Mouse (Mus musculus) cerebellum, adult 11-12 months (tissue): ENCODE data around the gene Acox1.
A peak's percentile ranks its signal among the peaks of the same experiment; 100 is the strongest.

Source experiments
- DNase-seq: peaks from one replicate; pipeline ENCODE4 v3.0.0; 2022

Acox1 gene

DNA sequence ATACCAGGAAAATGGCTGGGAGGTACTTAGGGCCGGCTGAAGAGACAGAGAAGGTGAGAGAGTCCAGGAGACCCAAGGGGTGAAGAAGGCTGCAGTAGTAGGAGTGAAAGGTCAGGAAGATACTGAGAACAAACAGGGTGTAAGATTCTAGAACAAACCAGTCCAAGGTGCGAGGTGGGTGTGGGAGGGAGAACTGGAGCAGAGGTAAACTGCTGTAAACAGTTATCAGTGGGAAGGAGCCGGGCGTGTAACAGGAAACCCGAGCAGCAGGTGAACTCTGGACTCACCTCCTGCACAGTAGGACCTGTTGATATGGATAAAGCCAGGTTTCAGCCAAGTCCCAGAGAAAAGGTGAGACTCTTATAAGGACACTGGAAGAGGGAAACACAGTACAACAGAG lies 11.9 kb upstream of the Acox1 start:
- no peak for DNase-seq

DNA sequence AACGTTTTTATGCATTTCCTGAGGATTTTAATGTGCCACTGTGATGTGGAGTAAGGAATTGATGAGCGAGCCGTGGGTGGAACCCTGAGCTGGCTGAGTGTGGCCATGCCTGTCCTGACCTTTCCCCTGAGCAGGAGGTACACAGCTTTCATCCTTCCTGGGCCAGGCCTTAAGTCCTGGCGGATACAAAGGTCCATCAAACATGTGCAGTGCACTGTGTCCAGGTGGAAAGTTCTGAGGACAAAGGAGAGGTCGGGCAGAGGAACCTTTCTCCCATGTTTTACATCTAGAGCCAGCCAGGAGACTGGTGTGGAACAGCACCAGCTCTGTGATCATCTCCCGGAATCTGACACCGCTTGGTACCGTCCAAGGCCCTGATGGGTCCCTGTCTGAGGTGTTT lies 10.4 kb upstream of the Acox1 start:
- DNase-seq: no peak

DNA sequence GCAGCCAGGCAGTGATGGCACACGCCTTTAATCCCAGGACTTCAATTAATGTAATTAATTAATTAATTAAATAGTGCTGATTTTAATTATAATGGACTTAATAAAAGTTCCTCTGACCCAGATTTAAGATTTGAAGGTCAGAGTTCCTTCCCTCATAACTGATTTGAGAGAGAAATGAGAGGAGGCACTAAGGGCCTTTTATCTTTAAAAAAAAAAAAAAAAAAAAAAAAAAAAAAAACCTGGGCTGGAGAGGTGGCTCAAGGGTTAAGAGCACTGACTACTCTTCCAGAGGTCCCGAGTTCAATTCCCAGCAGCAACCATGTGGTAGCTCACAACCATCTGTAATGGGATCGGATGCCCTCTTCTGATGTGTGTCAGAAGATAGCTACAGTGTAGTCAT lies 9.8 kb upstream of the Acox1 start:
- DNase-seq: no peak

DNA sequence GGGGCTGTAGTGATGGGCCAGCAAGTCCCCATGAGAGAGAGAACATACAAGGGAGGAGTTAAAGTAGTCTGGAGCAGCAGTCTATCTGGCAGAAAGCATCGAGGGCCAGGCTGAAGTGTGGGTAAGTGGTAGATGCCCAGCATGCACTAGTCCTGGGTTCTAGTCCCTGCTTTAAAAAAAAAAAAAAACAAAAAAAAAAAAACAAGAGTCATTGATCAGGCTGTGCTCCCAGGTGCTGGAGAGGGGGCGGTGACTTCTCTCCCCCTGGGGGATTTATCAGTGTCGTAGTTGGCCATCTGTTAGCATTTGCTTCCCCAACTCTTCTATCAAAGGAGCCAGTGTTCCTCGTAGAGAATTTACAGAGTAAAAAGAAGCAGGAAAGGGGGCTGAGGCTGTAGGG lies 7.8 kb upstream of the Acox1 start:
- DNase-seq: no peak

DNA sequence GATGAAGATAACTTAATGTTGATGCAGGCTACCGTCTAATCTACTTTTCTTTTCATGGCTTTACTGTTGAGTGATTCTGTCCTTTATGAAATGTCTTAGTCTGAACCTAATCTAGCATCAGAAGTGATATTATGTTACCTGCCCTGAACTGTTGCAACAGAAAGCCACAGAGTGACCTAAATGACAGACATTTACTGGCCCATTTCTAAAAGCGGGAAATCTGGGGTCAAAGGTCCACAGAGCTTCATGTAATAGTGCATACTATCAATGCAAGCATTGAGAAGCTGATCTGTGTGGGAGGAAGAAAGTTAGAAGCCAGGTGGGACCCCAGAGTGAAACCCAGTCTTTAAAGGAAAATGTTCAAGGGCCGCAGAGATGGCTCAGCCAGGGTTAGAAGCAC lies 4.3 kb upstream of the Acox1 start:
- no peak for DNase-seq

DNA sequence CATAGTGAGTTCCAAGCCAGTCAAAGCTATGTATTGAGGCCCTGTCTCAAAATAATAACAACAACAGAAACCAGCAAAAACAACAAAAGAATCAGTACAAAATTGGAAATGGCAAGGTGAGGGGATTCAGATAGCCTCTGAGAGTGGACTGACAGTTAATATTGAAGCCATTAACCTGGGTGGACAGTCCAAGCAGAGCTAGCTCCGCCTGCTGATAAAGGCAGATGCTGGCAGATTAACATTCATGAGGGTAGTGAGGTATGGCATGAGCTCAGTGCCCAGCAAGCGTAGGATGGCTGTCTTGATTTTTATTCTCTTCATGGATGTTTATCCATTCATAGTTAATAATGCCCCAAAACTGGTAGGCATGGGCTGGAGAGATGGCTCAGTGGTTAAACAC lies 2.3 kb upstream of the Acox1 start:
- no peak for DNase-seq

DNA sequence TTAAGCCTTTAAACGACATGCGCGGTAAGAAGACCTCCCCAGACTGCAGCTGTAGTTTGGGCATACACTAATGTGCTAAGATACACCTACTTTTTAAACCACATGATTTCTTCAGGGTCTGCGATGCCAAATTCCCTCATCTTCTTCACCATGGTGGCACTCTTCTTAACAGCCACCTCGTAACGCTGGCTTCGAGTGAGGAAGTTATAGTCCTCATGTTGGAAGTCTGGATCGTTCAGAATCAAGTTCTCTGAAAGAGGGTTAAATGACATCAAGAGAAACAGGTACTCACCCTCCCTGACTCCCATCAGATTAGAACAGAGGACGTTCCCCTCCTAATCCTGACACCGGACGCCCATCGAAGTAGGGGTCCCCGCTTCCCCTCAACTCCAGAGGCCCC lies 713 bp downstream of the Acox1 start:
- DNase-seq: no peak

DNA sequence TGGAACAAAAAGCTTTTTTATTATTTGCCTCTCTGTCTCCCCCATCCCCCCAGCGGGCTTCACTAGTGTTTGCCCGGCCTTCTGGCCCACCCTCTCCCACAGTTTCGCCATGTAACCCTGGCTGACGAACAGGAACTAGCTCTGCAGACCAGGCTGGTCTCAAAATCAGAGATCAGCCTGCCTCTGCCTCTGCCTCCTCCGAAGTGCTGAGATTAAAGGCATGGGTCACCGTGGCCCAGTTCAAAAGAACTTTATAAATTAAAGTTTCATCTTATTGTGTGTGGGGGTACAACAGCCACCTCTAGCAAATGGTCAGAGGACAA lies 1.3 kb downstream of the Acox1 start:
- DNase-seq: no peak

DNA sequence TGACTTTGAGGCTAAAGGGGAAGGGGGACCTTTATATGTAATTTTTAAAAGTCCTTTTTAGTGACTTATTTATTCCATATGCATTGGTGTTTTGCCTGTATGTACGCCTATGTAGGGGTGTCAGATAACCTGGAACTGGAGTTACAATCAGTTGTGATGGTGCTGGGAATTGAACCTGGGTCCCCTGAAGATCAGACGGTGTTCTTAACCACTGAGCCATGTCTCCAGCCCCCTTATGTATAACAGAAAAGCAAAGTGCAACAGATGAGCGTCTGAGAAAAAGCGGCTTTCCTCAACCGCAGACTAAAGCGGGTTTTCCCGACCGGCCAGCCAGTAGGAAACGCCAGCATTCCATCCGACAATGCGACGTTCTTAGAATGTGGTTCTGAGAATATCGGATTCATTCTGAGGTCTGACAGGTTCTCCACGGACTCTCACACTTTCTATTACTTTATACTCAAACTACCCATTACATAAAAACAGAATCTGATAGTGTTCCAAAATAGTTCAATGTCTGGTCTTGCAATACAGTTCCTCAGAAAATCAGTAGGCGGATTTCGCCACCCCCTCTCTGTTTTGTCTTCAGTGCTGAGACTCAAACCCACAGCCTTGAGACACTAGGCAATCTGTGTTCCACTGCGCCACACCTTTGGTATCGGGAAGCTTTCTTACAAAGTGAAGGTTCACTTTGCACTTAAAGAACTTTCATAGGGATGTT lies 1.8 kb downstream of the Acox1 start:
- no peak for DNase-seq

DNA sequence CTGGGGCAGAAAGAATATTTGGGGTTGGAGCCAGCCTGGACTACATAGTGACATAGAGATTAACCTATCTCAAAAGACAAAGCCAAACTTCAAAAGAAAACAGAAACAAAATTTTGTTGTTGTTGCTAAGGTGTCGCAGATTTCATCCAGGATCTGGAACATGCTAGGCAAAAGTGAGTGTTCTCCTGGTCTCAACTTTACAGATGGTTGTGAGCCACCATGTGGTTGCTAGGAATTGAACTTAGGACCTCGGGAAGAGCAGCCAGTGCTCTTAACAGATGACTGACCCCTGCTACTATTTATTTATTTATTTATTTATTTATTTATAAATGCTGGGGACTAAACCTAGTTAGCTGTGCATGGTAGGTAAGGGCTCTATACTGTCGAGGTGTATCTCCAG lies 2.5 kb downstream of the Acox1 start:
- no peak for DNase-seq

DNA sequence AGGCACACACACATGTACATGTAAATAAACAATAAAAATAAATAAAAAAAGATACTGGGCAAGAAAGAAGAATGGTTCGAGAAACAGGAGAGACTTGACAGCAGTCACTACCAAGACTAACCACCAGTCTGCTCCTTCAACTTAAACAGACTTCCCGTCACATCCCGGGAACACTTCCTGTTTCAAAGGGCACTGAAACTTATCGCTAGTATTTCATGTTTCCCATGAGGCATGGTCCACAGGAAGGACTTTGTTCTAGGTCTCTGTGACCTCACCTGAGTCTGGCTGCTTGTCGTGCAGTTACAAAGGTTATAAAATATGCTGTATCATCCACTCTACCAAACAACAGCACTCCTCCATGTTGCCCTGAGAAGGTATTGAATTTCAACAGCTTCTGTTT lies 3.6 kb downstream of the Acox1 start:
- no peak for DNase-seq

DNA sequence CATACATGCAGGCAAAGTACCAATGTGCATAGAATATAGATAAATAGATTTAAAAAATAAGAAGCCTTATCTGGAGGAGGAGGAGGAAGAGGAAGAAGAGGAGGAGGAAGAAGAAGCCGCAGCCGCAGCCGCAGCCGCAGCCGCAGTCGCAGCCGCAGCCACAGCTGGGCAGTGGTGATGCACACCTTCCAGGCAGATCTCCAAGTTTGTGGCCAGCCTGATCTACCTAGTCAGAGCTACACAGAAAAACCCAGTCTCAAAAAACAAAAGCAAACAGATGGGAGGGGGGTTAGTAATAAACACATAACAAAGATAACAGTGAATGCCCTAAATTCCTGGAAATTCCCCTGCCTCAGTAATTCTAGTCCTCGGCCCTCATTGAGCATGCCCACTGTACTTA lies 4.2 kb downstream of the Acox1 start:
- DNase-seq: no peak

DNA sequence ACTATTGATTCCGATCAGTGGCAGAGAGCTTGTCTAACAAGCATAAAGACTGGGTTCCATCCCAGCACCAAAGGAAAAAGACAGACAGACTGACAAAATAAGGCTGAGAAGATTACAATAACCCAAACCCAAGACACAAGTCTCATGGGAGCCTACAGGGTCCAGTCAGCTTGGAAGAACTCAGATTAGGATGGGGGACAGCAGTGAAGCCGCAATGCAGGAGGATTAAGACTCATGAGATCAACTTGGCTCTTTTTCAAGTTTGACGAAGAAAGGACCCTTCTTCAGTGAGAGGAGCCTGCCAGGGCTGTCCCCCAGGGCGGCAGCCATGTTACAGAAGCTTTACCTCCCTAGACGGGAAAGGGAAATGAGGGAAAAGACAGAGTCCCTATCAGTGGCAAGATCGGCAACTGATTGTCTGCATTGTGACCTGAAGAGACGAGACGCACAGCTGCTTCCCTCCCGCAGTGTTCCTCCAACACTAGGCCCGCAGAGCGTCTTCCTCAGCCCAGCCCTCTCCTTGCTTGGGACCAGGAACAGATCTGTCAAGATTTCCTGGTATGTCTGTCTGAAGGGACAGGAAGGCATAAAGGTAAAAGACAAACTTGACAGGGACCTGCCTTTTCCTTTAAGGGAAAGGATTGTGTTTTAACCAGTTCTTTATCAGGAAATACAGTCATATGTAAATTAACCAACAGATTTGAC lies 11.5 kb downstream of the Acox1 start:
- DNase-seq: no peak

DNA sequence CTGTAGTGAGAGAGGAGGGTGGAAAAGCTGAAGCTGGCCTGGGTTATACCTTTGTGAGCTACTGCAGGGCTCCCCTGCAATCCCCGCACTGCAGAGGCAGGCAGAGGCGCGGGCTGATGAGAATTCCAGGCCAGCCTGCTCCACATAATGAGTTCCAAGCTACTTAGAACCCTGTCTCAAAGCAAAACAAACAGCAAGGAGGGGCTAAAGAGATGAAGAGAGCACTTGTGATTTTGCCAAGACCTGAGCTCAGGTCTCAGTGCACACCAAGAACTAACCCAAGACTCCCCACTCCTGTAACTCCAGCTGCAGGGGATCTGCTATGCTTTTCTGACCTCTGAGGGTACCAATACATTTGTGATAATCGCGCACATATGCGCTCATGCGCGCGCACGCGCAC lies 12.5 kb downstream of the Acox1 start:
- no peak for DNase-seq

DNA sequence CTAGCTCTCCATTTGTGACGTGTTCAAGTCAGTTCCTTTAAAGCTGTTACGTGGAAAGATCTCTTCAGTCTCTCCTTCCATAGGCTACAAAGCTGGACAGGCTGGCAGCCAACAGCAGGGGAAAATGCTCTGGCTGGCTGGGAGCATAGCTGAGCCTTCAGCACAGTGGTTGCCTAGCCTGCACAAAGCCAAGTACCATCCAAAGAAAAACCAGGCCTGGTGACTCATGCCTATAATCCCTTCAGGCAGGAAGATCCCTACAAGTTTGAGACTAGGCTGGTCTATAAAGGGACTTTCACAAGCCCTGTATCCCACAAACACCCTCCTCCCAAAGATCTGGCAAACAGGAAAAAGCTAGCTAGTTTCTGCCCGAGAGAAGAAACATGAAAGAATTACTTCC lies 13.0 kb downstream of the Acox1 start:
- no peak for DNase-seq

DNA sequence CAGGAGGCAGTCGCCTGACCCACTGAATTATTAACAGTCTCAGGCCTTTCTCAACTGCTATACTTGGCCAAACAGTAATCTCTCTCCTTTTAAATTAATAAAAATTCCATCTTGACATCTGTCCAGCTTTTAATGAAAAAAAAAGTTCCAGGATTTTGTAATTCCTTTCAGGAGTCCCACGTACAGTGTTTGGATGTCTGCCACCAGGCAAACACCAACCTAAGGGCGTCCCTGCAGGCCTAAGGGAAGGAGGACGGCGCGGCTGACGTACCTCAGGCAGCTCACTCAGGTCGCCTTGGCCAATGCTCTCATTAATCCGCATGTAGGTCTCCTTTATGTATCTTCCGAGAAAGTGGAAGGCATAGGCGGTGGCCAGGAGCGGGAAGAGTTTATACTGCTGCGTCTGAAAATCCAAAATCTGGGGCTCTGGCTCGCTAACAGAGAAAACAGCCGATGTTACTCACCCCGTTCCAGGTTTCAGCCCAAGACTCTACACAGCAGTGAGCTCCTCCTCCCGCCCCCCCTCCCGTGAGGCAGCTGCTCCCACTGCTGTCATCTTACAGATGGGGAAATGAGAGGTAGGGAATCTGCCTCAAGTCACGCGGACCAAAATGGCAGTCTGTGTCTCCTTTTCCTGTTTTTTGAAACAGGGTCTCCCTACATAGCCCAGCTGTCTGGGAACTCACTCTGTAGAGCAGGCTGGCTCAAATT lies 20.3 kb downstream of the Acox1 start:
- no peak for DNase-seq

DNA sequence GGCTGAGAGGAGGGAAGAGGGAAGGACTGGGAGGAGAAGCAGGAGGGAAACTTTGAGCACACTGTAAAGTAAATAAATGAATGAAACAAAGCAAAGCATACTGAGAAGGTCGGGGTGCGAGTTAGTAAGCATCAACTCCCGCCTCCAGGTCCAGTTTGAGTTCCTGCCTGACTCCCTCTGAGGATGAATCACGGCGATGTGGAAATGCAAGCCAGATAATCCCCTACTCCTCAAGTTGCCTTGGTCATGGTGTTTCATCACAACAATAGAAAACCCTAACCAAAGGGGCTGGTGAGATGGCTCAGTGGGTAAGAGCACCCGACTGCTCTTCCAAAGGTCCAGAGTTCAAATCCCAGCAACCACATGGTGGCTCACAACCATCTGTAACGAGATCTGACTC lies 22.8 kb downstream of the Acox1 start:
- DNase-seq: no peak

DNA sequence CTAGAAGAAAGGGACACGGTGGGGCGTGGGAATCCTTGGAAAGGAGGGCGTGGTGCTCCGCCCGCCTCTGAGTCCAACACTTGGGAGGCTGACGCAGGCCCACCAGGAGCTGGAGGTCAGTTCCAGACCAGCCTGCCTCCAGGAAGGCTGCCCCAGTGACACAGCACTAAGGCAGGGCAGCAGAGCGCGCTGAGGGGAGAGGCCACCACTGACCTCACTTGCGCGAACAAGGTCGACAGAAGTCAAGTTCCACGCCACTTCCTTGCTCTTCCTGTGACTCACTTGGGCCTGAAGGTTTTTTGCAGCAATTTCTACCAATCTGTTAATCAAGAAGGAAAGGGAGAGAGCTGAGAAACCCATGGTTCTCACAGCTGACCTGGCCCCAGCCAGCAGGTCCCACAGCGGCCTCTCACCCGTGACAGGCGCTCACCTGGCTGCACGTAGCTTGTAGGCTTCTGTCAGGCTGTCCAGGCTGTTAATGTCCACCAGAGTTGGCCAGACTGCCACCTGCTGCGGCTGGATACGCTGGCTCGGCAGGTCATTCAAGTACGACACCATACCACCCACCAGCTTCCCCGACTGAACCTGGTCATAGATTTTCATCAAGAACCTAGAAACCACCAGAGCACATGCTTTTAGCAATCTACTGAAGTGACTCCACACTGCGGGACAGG lies 23.9 kb downstream of the Acox1 start:
- DNase-seq: no peak

DNA sequence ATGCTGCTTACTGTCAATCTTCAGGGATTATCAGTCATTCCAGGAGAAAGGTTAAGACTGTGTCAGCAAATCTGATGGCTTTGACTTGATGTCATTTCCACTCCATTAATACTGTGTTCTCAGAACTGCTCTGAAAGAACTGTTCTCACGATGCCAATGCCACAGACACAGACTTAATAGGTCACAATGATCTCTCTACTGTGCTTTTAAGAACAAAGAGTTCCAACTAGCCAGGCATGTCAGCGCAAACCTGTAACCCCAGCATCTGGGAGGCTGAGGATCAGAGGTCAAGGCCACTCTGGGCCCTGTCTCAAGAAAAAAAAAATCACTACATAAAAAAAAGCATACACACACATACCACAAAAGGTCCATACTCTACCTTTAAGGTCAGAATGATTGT lies 26.9 kb downstream of the Acox1 start:
- no peak for DNase-seq

DNA sequence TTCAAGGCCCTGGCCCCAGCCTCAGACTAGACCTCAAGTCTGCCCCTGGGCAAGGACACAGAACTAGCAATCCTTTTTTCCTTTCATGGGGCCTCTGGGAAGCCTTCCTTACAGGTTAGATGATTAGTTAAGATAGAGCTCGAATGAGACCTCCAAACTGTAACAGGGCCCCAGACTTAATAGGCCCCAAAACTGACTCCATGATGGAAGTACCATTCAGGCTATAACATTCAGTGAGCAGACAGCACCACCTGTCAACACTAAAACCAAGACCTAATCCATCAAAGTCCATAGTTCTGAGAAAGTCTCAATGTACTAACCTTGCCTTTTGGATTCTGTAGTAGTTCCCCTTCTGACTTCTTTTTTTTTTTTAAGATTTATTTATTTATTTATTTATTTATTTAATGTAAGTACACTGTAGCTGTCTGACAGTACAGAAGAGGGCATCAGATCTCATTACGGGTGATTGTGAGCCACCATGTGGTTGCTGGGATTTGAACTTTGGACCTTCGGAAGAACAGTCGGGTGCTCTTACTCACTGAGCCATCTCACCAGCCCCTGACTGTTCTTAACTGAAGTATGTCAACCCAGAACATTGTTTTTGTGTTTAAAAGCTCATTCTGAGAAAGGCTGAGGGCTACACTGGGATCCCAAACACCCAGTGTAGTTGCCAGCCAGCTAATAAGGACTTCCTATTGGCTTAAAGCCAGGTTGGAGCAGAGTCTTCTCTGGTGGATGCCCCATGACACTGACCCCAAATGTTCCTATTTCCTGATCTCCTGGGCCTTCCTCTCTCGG lies 28.6 kb downstream of the Acox1 start:
- DNase-seq: no peak

DNA sequence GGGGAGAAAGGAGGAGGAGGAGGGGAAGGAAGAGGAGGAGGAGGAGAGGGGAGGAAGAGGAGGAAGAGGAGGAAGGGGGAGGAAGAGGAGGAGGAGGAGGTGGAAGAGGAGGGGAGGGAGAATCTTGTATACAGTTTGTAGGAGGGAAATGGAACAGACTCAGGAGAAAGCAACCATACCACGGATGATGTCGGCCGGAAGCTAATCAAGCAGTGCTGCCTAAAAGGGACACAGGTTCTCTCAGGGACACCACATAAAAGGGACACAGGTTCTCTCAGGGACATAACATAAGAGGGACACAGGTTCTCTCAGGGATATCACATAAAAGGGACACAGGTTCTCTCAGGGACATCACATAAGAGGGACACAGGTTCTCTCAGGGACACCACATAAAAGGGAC lies 29.6 kb downstream of the Acox1 start:
- DNase-seq: no peak

DNA sequence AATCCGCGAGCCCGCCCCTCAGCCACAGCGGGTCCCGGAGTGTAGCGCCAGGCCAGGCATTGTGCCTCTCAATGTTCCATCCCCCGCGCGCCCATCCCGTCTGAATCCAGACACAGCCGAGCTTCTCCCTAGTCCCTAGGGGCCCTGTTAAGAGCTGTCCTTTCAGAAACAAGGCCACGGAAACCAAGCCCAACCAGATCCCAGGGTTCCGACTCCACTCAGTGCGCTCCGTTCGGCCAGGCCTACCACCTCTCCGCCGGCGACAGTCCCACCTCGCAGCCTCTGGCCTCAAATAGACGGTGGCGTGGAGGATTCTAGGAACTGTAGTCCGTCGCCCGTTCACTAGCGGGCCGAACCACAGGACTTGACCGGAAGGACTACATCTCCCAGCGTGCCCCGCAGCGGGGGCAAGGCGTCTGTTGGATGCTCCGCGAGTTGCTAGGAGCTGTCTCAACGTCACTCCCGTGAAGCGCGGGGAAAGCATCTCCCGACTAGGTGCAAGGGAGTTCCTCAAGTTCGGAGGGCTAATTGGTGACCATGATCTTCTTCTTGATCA lies 30.9 kb downstream of the Acox1 start, which contains the start of gene Fbf1:
Gene Fbf1 (minus strand): TSS at position 283 of the 556 bp plus-strand sequence.
- peak; percentile 95 for DNase-seq

DNA sequence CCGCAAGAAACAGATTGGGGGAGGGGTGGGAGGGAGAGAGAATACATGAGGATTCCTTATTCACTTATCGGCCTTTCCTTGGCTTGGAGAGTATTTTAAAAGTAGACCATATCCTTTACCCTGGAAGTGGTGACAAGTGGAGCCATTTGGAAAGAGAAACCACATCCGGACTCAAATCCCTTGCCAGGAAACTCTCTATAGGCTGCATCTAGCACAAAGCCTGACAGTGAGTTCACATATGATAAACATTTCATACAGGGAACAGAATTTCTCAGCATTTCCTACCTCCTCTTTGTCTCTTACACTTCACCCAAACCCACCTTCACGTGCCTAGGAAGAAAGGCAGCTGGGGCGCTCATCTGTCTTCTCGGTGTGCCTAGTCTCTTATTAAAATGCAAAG lies 31.6 kb downstream of the Acox1 start:
- DNase-seq: no peak
